Mouse (Mus musculus) kidney, adult 2 months (tissue): ENCODE data around the gene Actl10. TPM values are rescaled to one million over a fixed set of nuclear protein-coding genes. Genes with fewer than 3 reads are reported as not detected.

Source experiments
- DNase-seq: peaks from one replicate; pipeline ENCODE4 v3.0.0; 2021
- H3K27ac ChIP-seq: fragments of 200-500 bp; 2 replicates; pipeline ENCODE4 v1.5.1; 2012; ENCODE audit warnings: low read depth, low read length, control low read depth, inconsistent platforms; ENCODE audit not compliant: insufficient read depth
- H3K27me3 ChIP-seq: fragments of 200-500 bp; replicated peaks from 2 replicates; pipeline ENCODE4 v1.6.1; 2012; ENCODE audit warnings: mild to moderate bottlenecking, moderate library complexity, low read length, inconsistent platforms; ENCODE audit not compliant: control insufficient read depth, insufficient read depth
- H3K36me3 ChIP-seq: fragments of 200-500 bp; 2 replicates; pipeline ENCODE4 v1.6.1; 2012; ENCODE audit warnings: mild to moderate bottlenecking, moderate library complexity, low read length, inconsistent platforms; ENCODE audit not compliant: control insufficient read depth, insufficient read depth
- H3K4me1 ChIP-seq: fragments of 200-500 bp; 2 replicates; pipeline ENCODE4 v1.6.1; 2011; ENCODE audit warnings: low read length; ENCODE audit not compliant: control insufficient read depth, insufficient read depth
- H3K4me3 ChIP-seq: fragments of 200-500 bp; 2 replicates; pipeline ENCODE4 v1.5.1; 2011; ENCODE audit warnings: mild to moderate bottlenecking, low read depth, low read length, control low read depth; ENCODE audit not compliant: insufficient read depth
- CTCF ChIP-seq: fragments of 200-500 bp; conservative IDR thresholded peaks from 2 replicates; pipeline ENCODE4 v1.5.1; 2011; ENCODE audit warnings: low read depth, mild to moderate bottlenecking, control low read depth, low read length, moderate library complexity, mixed read lengths; ENCODE audit not compliant: insufficient read depth, insufficient read length
- POLR2A ChIP-seq: fragments of 200-500 bp; IDR thresholded peaks from one replicate; pipeline ENCODE4 v1.6.1; 2011; ENCODE audit warnings: low read depth, low read length, control low read depth
- WGBS: fragments of 180-500 bp; shearing (Covaris S2); methylation state at CpG from one replicate; pipeline ENCODE4 v1.1.7; 2018; 5-methylcytosine and 5-hydroxymethylcytosine counted together
- polyA plus RNA-seq: library from polyadenylated mRNA; depleted of rRNA; stranded (reverse); fragments of >200 nt; gene quantifications from 2 replicates; pipeline ENCODE4 v1.2.3, GENCODE M21; 2012

Gene Actl10
- polyA plus RNA-seq, 1 experiment = not detected

DNA sequence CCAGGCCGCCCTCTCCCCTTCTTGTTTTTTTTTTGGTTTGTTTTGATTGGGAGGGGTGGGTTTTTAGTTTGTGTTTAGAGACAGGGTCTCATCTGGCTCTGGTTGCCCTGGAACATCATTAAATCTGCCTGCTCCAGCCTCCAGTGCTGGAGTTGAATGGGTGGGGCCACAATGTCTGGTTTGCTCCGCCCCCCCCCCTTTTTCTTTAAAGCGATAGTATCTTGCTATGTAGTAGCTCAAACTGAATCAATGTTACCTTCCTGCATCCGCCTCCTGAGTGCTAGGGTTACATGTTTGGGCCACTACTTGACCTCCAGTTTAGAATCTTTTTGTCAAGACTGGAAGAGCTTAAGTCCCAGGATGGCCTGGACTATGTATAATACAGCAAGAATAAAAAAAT is 19.7 kb downstream of the Actl10 start:
- H3K4me1 ChIP-seq = no peaks in the 10 kb centered on the region; the same call in 1 of the 2 replicates
- H3K36me3 ChIP-seq = no peaks in the 10 kb centered on the region
- DNase-seq = no peak
- no peak for TF ChIP-seq POLR2A
- no peak for TF ChIP-seq CTCF
- H3K4me3 ChIP-seq = no peak overlapping the region
- WGBS = 80% methylated on average over 4 of the region's 4 CpGs
- no peak overlapping the region for H3K27ac ChIP-seq
- H3K27me3 ChIP-seq = no peaks in the 10 kb centered on the region

GRCm38 (mm10) chr2:154571976-154572375 is 20.4 kb downstream of the Actl10 start:
- 87% methylated on average over 8 of the region's 8 CpGs for WGBS
- TF ChIP-seq CTCF (no peak), POLR2A (no peak)

DNA sequence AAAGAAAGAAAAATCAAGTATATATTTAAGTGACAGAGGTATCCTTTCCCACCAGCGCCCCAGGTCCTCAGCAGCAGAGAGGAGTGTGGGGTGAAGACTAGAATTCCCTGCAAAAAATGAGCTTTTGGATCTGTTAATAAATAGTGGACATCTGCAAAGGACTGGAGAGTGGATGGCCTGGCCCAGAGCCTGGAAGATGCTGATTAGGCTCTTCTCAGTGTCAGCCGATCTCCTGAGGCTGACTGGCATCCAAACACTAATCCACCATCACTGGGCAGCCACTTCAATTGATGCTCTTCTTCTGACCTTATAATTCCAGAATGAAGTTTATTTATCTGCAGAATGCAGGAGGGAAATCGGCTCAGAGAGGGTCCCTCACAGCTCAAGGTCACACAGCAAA is 21.4 kb downstream of the Actl10 start:
- WGBS = 78% methylated on average over 3 of the region's 3 CpGs
- no peak for TF ChIP-seq CTCF
- no peak for TF ChIP-seq POLR2A
- H3K4me1 ChIP-seq = no peaks in the 10 kb centered on the region
- DNase-seq = no peak
- H3K27me3 ChIP-seq = no peaks in the 10 kb centered on the region
- no peak overlapping the region for H3K4me3 ChIP-seq
- H3K36me3 ChIP-seq = no peaks in the 10 kb centered on the region
- H3K27ac ChIP-seq = no peak overlapping the region

More at GRCm38 (mm10) chr2:154571976-154572375, 20.4 kb downstream of the Actl10 start:
- no peak overlapping the region for H3K27ac ChIP-seq
- DNase-seq = no peak
- no peaks in the 10 kb centered on the region; the same call in 1 of the 2 replicates for H3K4me1 ChIP-seq
- H3K4me3 ChIP-seq = no peak overlapping the region
- no peaks in the 10 kb centered on the region for H3K36me3 ChIP-seq
- no peaks in the 10 kb centered on the region for H3K27me3 ChIP-seq

DNA sequence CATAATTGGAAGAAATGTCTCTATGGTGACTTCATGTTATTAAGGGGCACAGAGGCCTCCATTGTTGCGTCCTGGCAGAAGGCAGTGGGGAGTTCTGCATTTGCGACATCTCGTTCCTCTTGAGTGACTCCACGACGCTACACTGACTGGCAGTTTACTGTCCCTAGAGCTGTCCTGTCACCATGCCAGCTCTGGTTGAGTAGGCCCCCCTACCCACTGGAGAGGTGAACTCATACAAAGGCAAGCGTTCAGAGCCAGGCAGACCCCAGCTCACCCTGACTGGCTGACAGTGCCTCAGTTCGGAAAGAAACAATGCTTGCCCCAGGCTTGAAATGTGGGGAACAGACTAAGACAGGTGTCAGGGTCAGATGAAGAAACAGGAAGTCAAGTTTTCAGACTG is 22.7 kb downstream of the Actl10 start:
- Histone ChIP-seq H3K36me3 (no peaks in the 10 kb centered on the region), H3K27ac (no peak overlapping the region), H3K4me1 (no peaks in the 10 kb centered on the region), H3K27me3 (no peaks in the 10 kb centered on the region), H3K4me3 (no peak overlapping the region)
- 66% methylated on average over 7 of the region's 7 CpGs for WGBS
- TF ChIP-seq POLR2A = no peak
- no peak for TF ChIP-seq CTCF
- DNase-seq = no peak

DNA sequence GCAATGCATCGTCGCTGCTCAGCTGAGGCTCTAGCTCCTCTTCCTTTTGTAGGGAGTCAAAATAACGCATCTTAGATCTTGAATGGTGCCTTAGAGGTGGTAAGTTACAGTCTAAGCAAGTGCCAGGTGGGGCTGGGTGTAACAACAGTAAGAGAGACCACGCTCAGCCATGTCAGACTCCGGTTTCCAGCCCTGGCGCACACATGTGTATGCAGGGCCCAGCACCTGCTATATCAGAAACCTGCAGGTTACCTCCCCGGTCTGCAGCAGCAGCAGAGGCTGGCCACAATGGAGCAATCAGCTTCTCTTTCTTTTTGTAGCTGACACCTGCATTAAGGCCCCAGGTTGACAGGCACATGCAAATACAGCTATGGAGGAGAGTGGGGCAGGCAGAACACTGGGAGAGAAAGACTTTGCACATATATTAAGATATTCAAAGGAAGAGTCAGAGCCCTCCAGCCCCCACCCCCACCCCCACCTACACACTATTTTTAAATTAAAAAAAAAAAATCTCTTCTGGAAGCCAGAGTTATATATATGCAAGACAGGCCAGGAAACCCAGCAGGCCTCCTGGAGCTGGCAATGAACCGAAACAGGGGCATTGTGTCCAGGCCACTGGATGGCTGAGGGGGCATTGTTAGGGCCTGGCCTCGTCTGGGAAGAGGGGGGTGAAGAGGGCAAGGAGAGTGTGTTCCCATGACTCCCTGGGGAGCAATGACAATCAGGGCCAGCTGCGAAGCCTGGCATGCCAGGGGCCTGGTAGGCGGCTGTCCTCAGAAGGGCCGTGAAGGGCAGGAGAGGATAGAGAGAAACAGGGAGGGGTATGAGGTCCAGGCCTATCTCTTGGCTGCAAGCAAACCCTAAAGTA is 25.5 kb downstream of the Actl10 start:
- Histone ChIP-seq H3K36me3 (no peaks in the 10 kb centered on the region), H3K27ac (no peak overlapping the region), H3K4me3 (no peak overlapping the region), H3K27me3 (no peaks in the 10 kb centered on the region), H3K4me1 (no peaks in the 10 kb centered on the region)
- TF ChIP-seq CTCF = no peak
- TF ChIP-seq POLR2A = no peak
- no peak for DNase-seq
- 61% methylated on average over 12 of the region's 12 CpGs for WGBS

DNA sequence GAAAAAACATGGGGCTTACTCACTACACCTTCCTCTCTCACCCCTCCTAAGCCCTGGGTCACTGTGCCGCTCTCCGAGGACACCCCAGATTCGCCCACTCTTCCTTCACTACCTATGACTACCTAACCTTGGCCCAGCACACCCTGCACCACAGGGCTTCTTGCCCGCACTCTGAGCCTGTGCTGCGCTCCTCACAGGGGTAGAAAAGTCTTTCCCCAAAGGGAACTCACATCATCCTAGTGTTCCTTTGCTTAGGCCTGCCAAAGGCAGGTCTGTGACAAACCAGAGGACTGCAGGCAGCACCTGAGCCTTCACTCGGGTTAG is 26.1 kb downstream of the Actl10 start:
- no peak for DNase-seq
- TF ChIP-seq POLR2A (no peak), CTCF (no peak)
- H3K27me3 ChIP-seq = no peaks in the 10 kb centered on the region
- no peak overlapping the region for H3K4me3 ChIP-seq
- no peak overlapping the region for H3K27ac ChIP-seq
- no peaks in the 10 kb centered on the region for H3K36me3 ChIP-seq
- H3K4me1 ChIP-seq = no peaks in the 10 kb centered on the region
- WGBS = 93% methylated on average over 6 of the region's 6 CpGs

GRCm38 (mm10) chr2:154580586-154580985 is 29.0 kb downstream of the Actl10 start:
- TF ChIP-seq CTCF (no peak), POLR2A (no peak)
- H3K27ac ChIP-seq = no peak overlapping the region
- H3K4me3 ChIP-seq = no peak overlapping the region
- no peaks in the 10 kb centered on the region for H3K4me1 ChIP-seq
- no peaks in the 10 kb centered on the region for H3K36me3 ChIP-seq
- no peaks in the 10 kb centered on the region for H3K27me3 ChIP-seq
- 80% methylated on average over 8 of the region's 8 CpGs for WGBS
- DNase-seq = no peak
